Mouse (Mus musculus) erythroblast, embryonic 14.5 days (primary cell): Measurements from ENCODE around the gene Moxd1.

Source experiments
- GATA1 ChIP-seq: IDR thresholded peaks from 2 replicates; pipeline ENCODE4 v1.6.1; 2012; ENCODE audit warnings: low read length, inconsistent platforms, mixed read lengths
- TAL1 ChIP-seq: IDR thresholded peaks from 3 replicates; pipeline ENCODE4 v1.6.1; 2012; ENCODE audit warnings: low read length, inconsistent platforms, mixed read lengths

DNA sequence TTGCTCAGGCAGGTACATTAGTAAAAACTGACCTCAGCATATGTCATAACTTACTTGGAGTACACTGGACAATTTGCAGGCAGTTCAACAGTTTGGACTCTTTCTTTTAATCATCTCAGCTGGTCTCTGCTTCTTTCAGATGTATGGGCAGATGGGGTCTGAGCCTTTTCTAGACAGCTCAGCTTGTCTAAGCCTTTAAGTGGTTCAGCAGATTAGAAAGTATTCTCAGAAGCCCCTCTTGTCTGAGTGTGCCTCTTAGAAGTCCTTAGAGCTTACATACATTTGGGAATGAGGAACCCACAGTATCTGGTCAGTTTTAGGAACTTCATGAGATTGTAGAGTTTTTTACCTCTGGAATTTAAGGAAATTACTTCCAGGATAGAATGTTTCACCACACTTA is 28.3 kb downstream of the Moxd1 start:
- TF ChIP-seq GATA1: no peak
- no peak for TF ChIP-seq TAL1
